Comparison of ENCODE assay signal across 8 mouse cellular contexts in the genomic region with DNA sequence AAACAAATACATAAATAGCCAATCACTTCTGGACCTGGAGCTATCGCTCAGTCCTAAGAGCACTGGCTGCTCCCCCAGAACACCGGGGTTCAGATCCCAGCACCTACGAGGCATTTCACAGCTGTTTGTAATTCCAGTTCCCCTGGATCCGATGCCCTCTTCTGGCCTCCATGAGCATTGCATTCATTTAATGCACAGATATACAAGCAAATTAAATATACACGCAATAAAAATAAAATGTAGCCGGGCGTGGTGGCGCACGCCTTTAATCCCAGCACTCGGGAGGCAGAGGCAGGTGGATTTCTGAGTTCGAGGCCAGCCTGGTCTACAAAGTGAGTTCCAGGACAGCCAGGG. TPM values are rescaled to one million over a fixed set of nuclear protein-coding genes. Genes with fewer than 3 reads are reported as not detected.
A peak's percentile ranks its signal among the peaks of the same experiment; 100 is the strongest.
DNase-seq lines count a peak whose midpoint lies in the region; ATAC-seq and TF ChIP-seq lines count a peak whose summit lies in the region.
"Not testable (repeated sequence)": the region's sequence is repeated elsewhere in the genome, so short reads cannot be mapped to it uniquely, and the experiment has no call there.

No protein-coding gene starts in this region.

- peaks cover 12 to 37% of the 10 kb centered on the region in 2 experiments for H3K4me1 ChIP-seq in CH12.LX (ENCODE audit: control insufficient read depth in 1 of 2, insufficient read depth in 2 of 2)
- peaks cover 31% of the 10 kb centered on the region for H3K4me1 ChIP-seq in hindbrain, embryonic 13.5 days (replicated peaks)
- not testable (repeated sequence) for H3K4me1 ChIP-seq in limb, embryonic 11.5 days (ENCODE audit: control insufficient read depth, insufficient read depth, low read length)
- peaks cover 18% of the 10 kb centered on the region for H3K4me1 ChIP-seq in neural tube, embryonic 12.5 days

- peaks cover 33 to 38% of the 10 kb centered on the region in 2 experiments for H3K36me3 ChIP-seq in CH12.LX (replicated peaks in 1 of 2; ENCODE audit: control insufficient read depth in 1 of 2, insufficient read depth in 1 of 2, low read length in 1 of 2)
- H3K36me3 ChIP-seq in hindbrain, embryonic 13.5 days: peaks cover 29% of the 10 kb centered on the region
- peaks cover 12% of the 10 kb centered on the region; the same call in 1 of the 2 replicates for H3K36me3 ChIP-seq in limb, embryonic 11.5 days (ENCODE audit: control insufficient read depth, insufficient read depth, low read length)
- H3K36me3 ChIP-seq in neural tube, embryonic 12.5 days: peaks cover 28% of the 10 kb centered on the region

- dilution Hi-C loops in CH12.LX (cut with MboI; ENCODE audit: extremely low pct_ligation_motif_present, extremely low pct_unique_long_range_greater_than_20kb, low sequenced_read_pairs): not testable (repeated sequence)

- TF ChIP-seq CTCF in CH12.LX (conservative IDR thresholded peaks at IDR 0.05 in 1 of 2, IDR thresholded peaks at IDR 0.05 in 1 of 2; ENCODE audit: low read depth in 2 of 2, low read length in 2 of 2): peak in 1 of 2 experiments; percentile 56; a peak in 2 of 4 replicates

- peaks cover 34% of the 10 kb centered on the region for H3K27me3 ChIP-seq in CH12.LX (replicated peaks)
- peaks cover 13% of the 10 kb centered on the region; the same call in 1 of the 2 replicates for H3K27me3 ChIP-seq in hindbrain, embryonic 13.5 days
- not testable (repeated sequence) for H3K27me3 ChIP-seq in limb, embryonic 11.5 days (ENCODE audit: control insufficient read depth, insufficient read depth, low read length); neural tube, embryonic 12.5 days (replicated peaks)

- in situ Hi-C loops in CH12.LX (cut with MboI; ENCODE audit: low pct_ligation_motif_present, low pct_unique_long_range_greater_than_20kb, low sequenced_read_pairs): loop anchor here (25.0 kb wide), 1 partner anchor 956 kb away; the partner anchor contains the start of gene Cpsf4l

- 31% methylated on average over 11 of the region's 11 CpGs for WGBS in hindbrain, embryonic 13.5 days
- WGBS in limb, embryonic 11.5 days: 23% methylated on average over 11 of the region's 11 CpGs
- 28% methylated on average over 11 of the region's 11 CpGs for WGBS in neural tube, embryonic 12.5 days

- H3K27ac ChIP-seq in CH12.LX (ENCODE audit: insufficient read depth, low read depth); hindbrain, embryonic 13.5 days; limb, embryonic 11.5 days (replicated peaks; ENCODE audit: low read depth, low read length); neural tube, embryonic 12.5 days: not testable (repeated sequence)

- not testable (repeated sequence) for TF ChIP-seq POLR2A in CH12.LX (IDR thresholded peaks at IDR 0.05; ENCODE audit: low read depth, low read length)

- not testable (repeated sequence) for H3K9me3 ChIP-seq in CH12.LX (replicated peaks; ENCODE audit: low read length); hindbrain, embryonic 13.5 days; limb, embryonic 11.5 days (ENCODE audit: control insufficient read depth, low read length); neural tube, embryonic 12.5 days

- TF ChIP-seq RAD21 in CH12.LX (IDR thresholded peaks at IDR 0.05; ENCODE audit: low read depth, low read length): not testable (repeated sequence)

- not testable (repeated sequence) for H3K4me2 ChIP-seq in CH12.LX (ENCODE audit: insufficient read depth, low read depth, poor library complexity, severe bottlenecking); hindbrain, embryonic 13.5 days; limb, embryonic 11.5 days (ENCODE audit: low read depth, severe bottlenecking); neural tube, embryonic 12.5 days (replicated peaks)

- H3K79me2 ChIP-seq in CH12.LX (replicated peaks; ENCODE audit: control insufficient read depth, extremely low read depth, insufficient read depth, poor library complexity, severe bottlenecking): peaks cover 32% of the 10 kb centered on the region

- not testable (repeated sequence) for H3K4me3 ChIP-seq in CH12.LX (replicated peaks in 1 of 3; ENCODE audit: low read depth in 2 of 3, low read length in 2 of 3, poor library complexity in 1 of 3); hindbrain, embryonic 13.5 days; limb, embryonic 11.5 days (ENCODE audit: low read depth, low read length); neural tube, embryonic 12.5 days

- 0 out of 2 replicates have a peak, but pooled peaks have one; percentile 12 for ATAC-seq in hindbrain, embryonic 13.5 days (ENCODE audit: low FRiP score)
- ATAC-seq in limb, embryonic 11.5 days (ENCODE audit: insufficient number of reproducible peaks, low FRiP score, low TSS enrichment, low read depth): not testable (repeated sequence)
- 0 out of 2 replicates have a peak, but pooled peaks have one; percentile 10 for ATAC-seq in neural tube, embryonic 12.5 days (ENCODE audit: low FRiP score, low read depth)

- not testable (repeated sequence) for TF ChIP-seq EP300 in CH12.LX (IDR thresholded peaks at IDR 0.05; ENCODE audit: low read length)

- not testable (repeated sequence) for H3K9ac ChIP-seq in CH12.LX (ENCODE audit: insufficient read depth, low read depth); hindbrain, embryonic 13.5 days; limb, embryonic 11.5 days (ENCODE audit: low read length); neural tube, embryonic 12.5 days

- DNase-seq in CH12.LX (ENCODE audit: extremely low read depth): peak; percentile 56
- DNase-seq in brain, adult 2 months (ENCODE audit: low read depth, low spot score): peak; percentile 46
- DNase-seq in embryo, embryonic 11 days: peak; percentile 57
- peak; percentile 63 for DNase-seq in limb, embryonic 11.5 days (ENCODE audit: low spot score)
- peak; percentile 36 for DNase-seq in lung, postnatal 14 days
- DNase-seq in thymus, postnatal 25 days: peak; percentile 62

RNA-seq across cellular contexts. Expression of gene Rpl38, which starts 0.4 kb away (rescaled TPM):
- total RNA-seq in CH12.LX (2012; rRNA removed): 5,484 and 5,556 TPM in 2 replicates
- 3,381 and 4,204 TPM in 2 replicates for total RNA-seq in CH12.LX (2014; rRNA removed)
- 1,021 and 1,435 TPM in 2 replicates for polyA plus RNA-seq in CH12.LX (2012; ENCODE audit: insufficient read length, low read depth)
- polyA plus RNA-seq in hindbrain, embryonic 13.5 days (2015; fragmentation: Nextera tagmentation; extraction: Ambion mirVana): 809 and 885 TPM in 2 replicates
- 1,033 and 1,082 TPM in 2 replicates for polyA plus RNA-seq in limb, embryonic 11.5 days (2014; fragmentation: Nextera tagmentation; extraction: Ambion mirVana)
- polyA plus RNA-seq in neural tube, embryonic 12.5 days (2016; fragmentation: Nextera tagmentation; extraction: Ambion mirVana): 855 and 903 TPM in 2 replicates

RNA-seq across cellular contexts. Expression of gene Ttyh2, which starts 7.3 kb away (rescaled TPM):
- 1.4 TPM in 2 replicates for total RNA-seq in CH12.LX (2012; rRNA removed)
- 0.82 and 1.2 TPM in 2 replicates for total RNA-seq in CH12.LX (2014; rRNA removed)
- polyA plus RNA-seq in CH12.LX (2012; ENCODE audit: insufficient read length, low read depth): 2.4 TPM in 2 replicates
- polyA plus RNA-seq in hindbrain, embryonic 13.5 days (2015; fragmentation: Nextera tagmentation; extraction: Ambion mirVana): 33.0 and 33.9 TPM in 2 replicates
- polyA plus RNA-seq in limb, embryonic 11.5 days (2014; fragmentation: Nextera tagmentation; extraction: Ambion mirVana): 9.5 and 10.0 TPM in 2 replicates
- polyA plus RNA-seq in neural tube, embryonic 12.5 days (2016; fragmentation: Nextera tagmentation; extraction: Ambion mirVana): 21.6 and 23.8 TPM in 2 replicates

RNA-seq across cellular contexts. Expression of gene Dnaic2, which starts 59.3 kb away (rescaled TPM):
- 0.17 and 0.59 TPM in 2 replicates for total RNA-seq in CH12.LX (2012; rRNA removed)
- total RNA-seq in CH12.LX (2014; rRNA removed): 0.93 and 1.2 TPM in 2 replicates
- polyA plus RNA-seq in CH12.LX (2012; ENCODE audit: insufficient read length, low read depth): 0.45 and 0.83 TPM in 2 replicates
- polyA plus RNA-seq in hindbrain, embryonic 13.5 days (2015; fragmentation: Nextera tagmentation; extraction: Ambion mirVana): 2.9 and 3.8 TPM in 2 replicates
- polyA plus RNA-seq in limb, embryonic 11.5 days (2014; fragmentation: Nextera tagmentation; extraction: Ambion mirVana): 0.20 TPM in 1 of 2 replicates, not detected in the other
- polyA plus RNA-seq in neural tube, embryonic 12.5 days (2016; fragmentation: Nextera tagmentation; extraction: Ambion mirVana): 3.0 and 4.2 TPM in 2 replicates
